Mouse (Mus musculus): ENCODE measurements around the gene Rcor2. TPM values are rescaled to one million over a fixed set of nuclear protein-coding genes. Genes with fewer than 3 reads are reported as not detected.

Gene Rcor2
- polyA plus RNA-seq, 1 experiment from 2014 or later: 8.4 TPM

- Histone ChIP-seq H3K36me3 (ENCODE audit: control insufficient read depth, insufficient read depth, low read length) (peaks cover 25% of the 10 kb centered on the region), H3K4me3 (ENCODE audit: low read depth, low read length) (no peak overlapping the region), H3K4me1 (ENCODE audit: control insufficient read depth, insufficient read depth, low read length) (peaks cover 4% of the 10 kb centered on the region; the same call in 1 of the 2 replicates), H3K27me3 (ENCODE audit: control insufficient read depth, insufficient read depth, low read length) (no peaks in the 10 kb centered on the region), H3K27ac (ENCODE audit: low read length) (no peak overlapping the region), H3K9ac (replicated peaks; ENCODE audit: low read depth, low read length) (no peak overlapping the region), H3K4me2 (replicated peaks; ENCODE audit: low read depth, low read length) (no peak overlapping the region), H3K9me3 (ENCODE audit: control insufficient read depth, low read depth, low read length) (no peaks in the 10 kb centered on the region)
- ATAC-seq (ENCODE audit: insufficient number of reproducible peaks, insufficient read depth, low FRiP score, low read depth): peak; percentile 69; the same call in 1 of the 2 replicates
- 55% methylated on average over 8 of the region's 8 CpGs for WGBS
Observed at GRCm38 (mm10) chr19:7234537-7235221, 32.4 kb upstream of the Rcor2 start.

DNA sequence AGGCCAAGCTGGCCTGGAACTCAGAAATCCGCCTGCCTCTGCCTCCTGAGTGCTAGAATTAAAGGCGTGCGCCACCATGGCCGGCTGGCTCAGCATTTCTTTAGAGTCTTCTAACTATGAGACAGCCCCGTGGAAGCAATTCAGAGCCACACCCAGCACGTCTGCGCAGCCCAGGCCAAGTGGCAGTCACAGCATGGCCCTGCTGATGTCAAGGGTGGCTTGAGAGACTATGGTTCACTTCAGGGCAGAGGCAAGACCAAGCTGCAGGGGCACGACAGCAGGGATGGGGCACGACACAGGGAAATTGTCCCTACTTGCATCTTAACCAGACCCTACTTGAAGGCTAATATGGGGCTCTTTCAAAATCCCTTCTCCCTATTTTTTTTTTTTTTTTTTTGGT, 31.7 kb upstream of the Rcor2 start:
- Histone ChIP-seq H3K4me2 (replicated peaks; ENCODE audit: low read depth, low read length) (no peak overlapping the region), H3K9ac (replicated peaks; ENCODE audit: low read depth, low read length) (no peak overlapping the region), H3K9me3 (ENCODE audit: control insufficient read depth, low read depth, low read length) (no peaks in the 10 kb centered on the region), H3K4me1 (ENCODE audit: control insufficient read depth, insufficient read depth, low read length) (peaks cover 10% of the 10 kb centered on the region; the same call in 1 of the 2 replicates), H3K27ac (ENCODE audit: low read length) (no peak overlapping the region), H3K27me3 (ENCODE audit: control insufficient read depth, insufficient read depth, low read length) (no peaks in the 10 kb centered on the region), H3K36me3 (ENCODE audit: control insufficient read depth, insufficient read depth, low read length) (peaks cover 20% of the 10 kb centered on the region; the same call in 1 of the 2 replicates), H3K4me3 (ENCODE audit: low read depth, low read length) (no peak overlapping the region)
- no peak for ATAC-seq (ENCODE audit: insufficient number of reproducible peaks, insufficient read depth, low FRiP score, low read depth)
- WGBS: 91% methylated on average over 9 of the region's 9 CpGs

- 94% methylated on average over 2 of the region's 2 CpGs for WGBS
- Histone ChIP-seq H3K9ac (replicated peaks; ENCODE audit: low read depth, low read length) (no peak overlapping the region), H3K4me2 (replicated peaks; ENCODE audit: low read depth, low read length) (no peak overlapping the region), H3K36me3 (ENCODE audit: control insufficient read depth, insufficient read depth, low read length) (peaks cover 17% of the 10 kb centered on the region; the same call in 1 of the 2 replicates), H3K4me3 (ENCODE audit: low read depth, low read length) (no peak overlapping the region), H3K4me1 (ENCODE audit: control insufficient read depth, insufficient read depth, low read length) (peaks cover 10% of the 10 kb centered on the region; the same call in 1 of the 2 replicates), H3K9me3 (ENCODE audit: control insufficient read depth, low read depth, low read length) (no peaks in the 10 kb centered on the region), H3K27me3 (ENCODE audit: control insufficient read depth, insufficient read depth, low read length) (no peaks in the 10 kb centered on the region), H3K27ac (ENCODE audit: low read length) (no peak overlapping the region)
- no peak for ATAC-seq (ENCODE audit: insufficient number of reproducible peaks, insufficient read depth, low FRiP score, low read depth)
Observed at GRCm38 (mm10) chr19:7236011-7236410, 31.1 kb upstream of the Rcor2 start.

DNA sequence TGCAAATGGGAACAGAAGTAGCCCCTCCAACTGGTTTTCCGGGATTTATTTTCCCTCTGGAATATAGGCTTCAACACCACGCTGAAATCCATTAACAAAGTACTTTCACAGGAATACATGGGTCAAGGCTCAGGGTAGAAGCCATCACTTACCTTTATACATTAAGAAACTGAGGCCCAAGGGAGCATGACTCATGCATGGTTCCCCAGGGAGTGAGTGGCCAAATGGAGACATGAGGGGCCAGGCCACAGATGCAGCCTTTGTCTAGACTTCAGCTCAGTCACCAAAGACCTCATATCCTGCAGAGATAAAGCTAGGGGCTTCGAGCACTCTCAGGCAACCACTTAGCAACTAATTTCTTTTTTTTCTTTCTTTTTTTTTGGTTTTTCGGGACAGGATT, 30.4 kb upstream of the Rcor2 start:
- no peak overlapping the region for H3K9ac ChIP-seq (replicated peaks; ENCODE audit: low read depth, low read length)
- no peaks in the 10 kb centered on the region for H3K27me3 ChIP-seq (ENCODE audit: control insufficient read depth, insufficient read depth, low read length)
- no peak for ATAC-seq (ENCODE audit: insufficient number of reproducible peaks, insufficient read depth, low FRiP score, low read depth)
- WGBS: 94% methylated on average over 4 of the region's 4 CpGs
- no peak overlapping the region for H3K4me3 ChIP-seq (ENCODE audit: low read depth, low read length)
- H3K36me3 ChIP-seq (ENCODE audit: control insufficient read depth, insufficient read depth, low read length): peaks cover 12% of the 10 kb centered on the region; the same call in 1 of the 2 replicates
- H3K27ac ChIP-seq (ENCODE audit: low read length): no peak overlapping the region
- H3K4me2 ChIP-seq (replicated peaks; ENCODE audit: low read depth, low read length): no peak overlapping the region
- H3K9me3 ChIP-seq (ENCODE audit: control insufficient read depth, low read depth, low read length): no peaks in the 10 kb centered on the region
- peaks cover 10% of the 10 kb centered on the region; the same call in 1 of the 2 replicates for H3K4me1 ChIP-seq (ENCODE audit: control insufficient read depth, insufficient read depth, low read length)

DNA sequence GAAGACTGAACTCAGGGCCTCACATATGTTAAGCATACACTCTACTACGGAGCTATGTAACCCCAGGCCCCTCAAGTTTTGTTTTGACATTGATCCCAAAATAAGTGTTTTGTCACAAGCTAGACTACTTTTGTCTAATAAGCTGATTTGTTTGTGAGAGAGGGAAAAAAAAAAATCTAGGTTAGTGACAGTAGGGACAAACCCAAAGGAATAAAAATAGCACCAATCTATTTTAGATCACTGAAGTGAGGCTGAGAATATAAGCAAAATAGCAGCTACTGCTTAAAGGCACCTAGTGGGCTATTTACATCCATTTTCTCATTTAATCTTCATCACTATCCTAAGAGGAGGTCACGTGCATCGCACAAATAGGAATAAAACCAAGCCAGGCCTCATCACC, 27.6 kb upstream of the Rcor2 start:
- peak overlapping the region; percentile 72; the same call in 1 of the 2 replicates for H3K9ac ChIP-seq (replicated peaks; ENCODE audit: low read depth, low read length)
- peaks cover 10% of the 10 kb centered on the region; the same call in 1 of the 2 replicates for H3K4me1 ChIP-seq (ENCODE audit: control insufficient read depth, insufficient read depth, low read length)
- no peak for ATAC-seq (ENCODE audit: insufficient number of reproducible peaks, insufficient read depth, low FRiP score, low read depth)
- WGBS: 82% methylated on average over 3 of the region's 3 CpGs
- H3K27me3 ChIP-seq (ENCODE audit: control insufficient read depth, insufficient read depth, low read length): no peaks in the 10 kb centered on the region
- H3K9me3 ChIP-seq (ENCODE audit: control insufficient read depth, low read depth, low read length): no peaks in the 10 kb centered on the region
- peak overlapping the region; percentile 96 for H3K4me2 ChIP-seq (replicated peaks; ENCODE audit: low read depth, low read length)
- no peaks in the 10 kb centered on the region for H3K36me3 ChIP-seq (ENCODE audit: control insufficient read depth, insufficient read depth, low read length)
- H3K27ac ChIP-seq (ENCODE audit: low read length): no peak overlapping the region
- H3K4me3 ChIP-seq (ENCODE audit: low read depth, low read length): peak overlapping the region; percentile 79; the same call in 1 of the 2 replicates

- no peaks in the 10 kb centered on the region for H3K9me3 ChIP-seq (ENCODE audit: control insufficient read depth, low read depth, low read length)
- WGBS: 4% methylated on average over 13 of the region's 13 CpGs
Observed at GRCm38 (mm10) chr19:7240291-7240690, 26.8 kb upstream of the Rcor2 start.

GRCm38 (mm10) chr19:7240782-7241690, 26.1 kb upstream of the Rcor2 start, which contains the start of gene Naa40:
Naa40 (minus strand) TSS chr19:7241183.
- Histone ChIP-seq H3K27me3 (ENCODE audit: control insufficient read depth, insufficient read depth, low read length) (no peaks in the 10 kb centered on the region), H3K4me2 (replicated peaks; ENCODE audit: low read depth, low read length) (peak within 1 kb of the TSS; percentile 96), H3K4me1 (ENCODE audit: control insufficient read depth, insufficient read depth, low read length) (peaks cover 10% of the 10 kb centered on the region; the same call in 1 of the 2 replicates), H3K4me3 (ENCODE audit: low read depth, low read length) (peak within 1 kb of the TSS; percentile 79), H3K9me3 (ENCODE audit: control insufficient read depth, low read depth, low read length) (no peaks in the 10 kb centered on the region), H3K27ac (ENCODE audit: low read length) (peak within 1 kb of the TSS; percentile 71), H3K9ac (replicated peaks; ENCODE audit: low read depth, low read length) (peak within 1 kb of the TSS; percentile 72), H3K36me3 (ENCODE audit: control insufficient read depth, insufficient read depth, low read length) (no peaks in the 10 kb centered on the region)
- under 1% methylated on average over 80 of the region's 80 CpGs for WGBS
- ATAC-seq (ENCODE audit: insufficient number of reproducible peaks, insufficient read depth, low FRiP score, low read depth): peak; percentile 96

More at GRCm38 (mm10) chr19:7240291-7240690, 26.8 kb upstream of the Rcor2 start:
- Histone ChIP-seq H3K4me2 (replicated peaks; ENCODE audit: low read depth, low read length) (peak overlapping the region; percentile 96), H3K36me3 (ENCODE audit: control insufficient read depth, insufficient read depth, low read length) (no peaks in the 10 kb centered on the region), H3K9ac (replicated peaks; ENCODE audit: low read depth, low read length) (peak overlapping the region; percentile 72), H3K4me3 (ENCODE audit: low read depth, low read length) (peak overlapping the region; percentile 79), H3K27ac (ENCODE audit: low read length) (peak overlapping the region; percentile 71), H3K27me3 (ENCODE audit: control insufficient read depth, insufficient read depth, low read length) (no peaks in the 10 kb centered on the region), H3K4me1 (ENCODE audit: control insufficient read depth, insufficient read depth, low read length) (peaks cover 10% of the 10 kb centered on the region; the same call in 1 of the 2 replicates)
- ATAC-seq (ENCODE audit: insufficient number of reproducible peaks, insufficient read depth, low FRiP score, low read depth): no peak; the same call in 1 of the 2 replicates

DNA sequence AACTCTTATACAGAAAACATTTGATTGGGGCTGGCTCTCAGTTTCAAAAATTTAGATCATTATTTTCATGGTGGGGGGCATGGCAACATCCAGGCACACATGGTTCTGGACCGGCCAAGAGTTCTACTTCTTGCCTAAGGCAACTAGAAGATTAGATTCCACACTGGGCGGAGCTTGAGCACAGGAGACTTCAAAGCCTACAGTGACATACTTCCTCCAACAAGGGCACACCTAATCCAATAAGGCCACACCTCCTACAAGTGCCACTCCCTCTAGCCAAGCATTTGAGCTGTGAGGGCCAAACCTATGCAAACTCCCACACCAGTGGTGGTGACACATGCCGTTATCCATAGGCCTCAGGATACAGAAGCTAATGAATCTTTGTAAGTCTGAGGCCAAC, 21.1 kb upstream of the Rcor2 start:
- Histone ChIP-seq H3K4me2 (replicated peaks; ENCODE audit: low read depth, low read length) (no peak overlapping the region), H3K9me3 (ENCODE audit: control insufficient read depth, low read depth, low read length) (no peaks in the 10 kb centered on the region), H3K36me3 (ENCODE audit: control insufficient read depth, insufficient read depth, low read length) (no peaks in the 10 kb centered on the region), H3K9ac (replicated peaks; ENCODE audit: low read depth, low read length) (no peak overlapping the region), H3K27ac (ENCODE audit: low read length) (no peak overlapping the region), H3K4me1 (ENCODE audit: control insufficient read depth, insufficient read depth, low read length) (no peaks in the 10 kb centered on the region), H3K4me3 (ENCODE audit: low read depth, low read length) (no peak overlapping the region), H3K27me3 (ENCODE audit: control insufficient read depth, insufficient read depth, low read length) (no peaks in the 10 kb centered on the region)
- WGBS: 66% methylated on average over 3 of the region's 3 CpGs
- ATAC-seq (ENCODE audit: insufficient number of reproducible peaks, insufficient read depth, low FRiP score, low read depth): no peak

Data from stomach, embryonic 14.5 days (tissue).